Mouse (Mus musculus) spleen, postnatal 4 days (tissue): ENCODE results near the gene Lmntd1.

Experiments
- DNase-seq, 2 experiments: peaks; one replicate each; pipeline ENCODE4 v3.0.0; 2022; ENCODE audit warnings: low spot score in 2 of 2

The Lmntd1 gene

DNA sequence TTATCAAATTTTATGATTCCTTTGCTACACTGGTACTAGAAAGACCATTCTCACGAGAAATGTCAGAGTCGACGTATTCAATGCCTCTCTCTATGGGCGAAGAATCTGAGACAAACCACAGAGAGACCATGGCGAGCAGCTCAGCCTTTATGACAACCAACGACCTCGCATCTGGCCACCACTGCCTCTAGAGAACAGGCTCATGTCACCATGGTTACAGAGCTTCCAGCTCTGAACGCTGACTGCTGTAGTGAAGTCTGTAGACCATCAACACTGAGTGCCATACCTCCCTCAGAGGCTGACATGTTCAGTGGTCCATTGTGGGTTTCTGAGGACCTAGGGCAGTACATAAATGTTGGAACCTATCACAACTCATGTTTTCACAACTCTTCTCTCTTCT lies 180.2 kb downstream of the Lmntd1 start:
- DNase-seq: no peak

DNA sequence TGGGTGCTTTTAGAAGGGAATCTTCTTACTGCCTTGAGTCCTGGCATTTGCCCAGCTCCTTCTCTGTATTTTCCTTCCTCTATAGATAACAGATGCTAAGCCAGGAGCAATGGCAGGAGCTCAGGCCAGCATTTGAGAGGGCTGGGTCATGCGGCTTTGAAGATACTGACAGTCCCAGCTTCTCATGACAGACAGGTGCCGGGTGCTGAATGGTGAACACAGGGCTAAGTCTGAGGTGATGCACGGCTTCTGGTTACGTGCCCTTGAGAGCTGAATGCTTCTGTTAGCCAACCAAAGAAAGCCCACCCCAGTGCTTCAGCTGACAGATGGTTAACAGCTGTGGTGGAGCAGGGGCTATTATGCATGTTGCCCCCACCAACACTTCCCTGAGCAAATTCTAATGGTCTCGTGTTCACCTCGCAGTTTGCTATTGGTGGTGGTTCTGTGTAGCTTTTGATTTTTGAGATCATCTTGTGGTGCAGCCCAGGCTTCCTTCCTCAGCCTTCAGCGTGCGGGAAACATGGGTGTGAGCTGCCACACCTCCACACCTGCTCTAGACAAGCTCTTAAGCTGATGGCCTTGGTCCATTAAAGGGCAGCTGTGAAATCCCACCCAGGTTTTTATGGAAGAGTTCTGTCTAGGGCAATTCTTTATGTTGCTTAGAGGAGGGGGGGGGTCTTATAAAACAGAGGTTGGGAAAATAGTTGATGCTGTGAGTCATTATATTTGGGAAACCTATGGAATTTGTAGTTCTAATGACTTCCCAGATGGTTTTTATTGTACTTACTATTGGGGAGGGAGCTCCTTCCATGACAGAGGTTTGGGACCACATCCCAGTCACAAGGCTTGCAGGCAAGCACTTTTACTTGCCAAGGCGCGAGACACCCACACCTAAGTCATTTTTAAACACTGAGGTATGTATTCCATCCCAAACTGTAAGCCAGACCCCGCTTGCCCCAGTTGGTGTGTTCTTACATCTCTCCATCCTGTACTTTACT lies 181.1 kb downstream of the Lmntd1 start:
- no peak for DNase-seq

- DNase-seq: no peak
Observed at GRCm38 (mm10) chr6:145431747-145432146, 182.4 kb downstream of the Lmntd1 start.

DNA sequence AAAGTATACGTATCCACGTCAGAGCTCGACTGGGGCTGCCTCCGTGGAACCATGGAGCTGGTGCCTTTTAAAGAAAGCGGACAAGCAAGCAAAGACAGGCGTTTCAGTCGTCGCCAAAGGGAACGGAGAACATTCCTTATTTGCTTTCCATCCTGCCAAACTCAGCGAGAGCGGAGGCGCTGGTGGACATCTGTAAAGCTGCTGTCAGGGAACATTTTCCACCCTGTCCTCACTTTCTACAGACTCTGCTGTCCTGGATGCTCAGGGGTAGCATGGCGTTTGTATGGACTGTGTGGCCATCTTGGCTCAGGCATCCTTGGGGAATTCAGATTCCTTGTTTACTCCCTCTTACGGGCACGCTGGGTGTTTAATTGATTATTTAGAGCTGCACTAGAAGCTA lies 186.7 kb downstream of the Lmntd1 start:
- no peak for DNase-seq

DNA sequence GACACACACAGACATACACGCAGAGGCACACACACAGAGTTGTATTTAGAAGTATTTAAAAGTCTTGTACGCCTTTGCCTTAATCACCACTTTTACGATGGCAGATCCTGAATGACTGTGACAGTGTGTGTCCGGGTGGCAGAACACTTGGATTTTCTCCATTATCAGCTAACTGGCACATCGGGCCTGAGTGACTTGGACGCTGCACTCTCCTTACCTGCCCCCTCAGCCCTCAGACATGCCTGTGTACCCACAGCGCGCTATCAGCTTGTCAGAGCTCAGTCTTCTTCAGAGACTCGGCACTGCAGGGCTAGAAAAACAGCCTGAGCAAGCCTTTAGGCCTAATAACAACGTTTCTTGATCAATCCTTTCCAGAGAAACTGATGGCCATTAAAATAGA lies 187.6 kb downstream of the Lmntd1 start:
- DNase-seq: no peak

DNA sequence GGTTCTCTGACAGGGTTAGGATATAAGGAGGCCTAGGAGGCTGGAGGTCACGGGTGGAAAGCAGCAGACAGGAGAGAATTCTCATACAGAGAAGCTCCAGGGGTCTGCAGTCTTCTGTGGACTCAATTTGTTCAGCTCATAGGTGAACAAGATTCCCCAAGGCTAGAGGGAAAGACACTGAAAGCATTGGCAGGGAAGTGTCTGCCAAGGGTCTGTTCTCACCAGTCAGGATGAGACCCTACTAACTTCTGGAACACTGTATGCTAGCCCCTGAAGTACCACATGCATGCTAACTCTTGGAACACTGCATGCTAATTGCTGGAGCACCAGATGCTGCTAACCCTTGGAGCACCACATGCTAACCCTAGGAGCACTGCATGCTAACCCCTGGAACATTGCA lies 190.0 kb downstream of the Lmntd1 start:
- no peak for DNase-seq

GRCm38 (mm10) chr6:145423484-145423883 lies 190.6 kb downstream of the Lmntd1 start:
- DNase-seq: no peak

GRCm38 (mm10) chr6:145421666-145422065 lies 192.5 kb downstream of the Lmntd1 start:
- no peak for DNase-seq

- no peak for DNase-seq
Observed at GRCm38 (mm10) chr6:145420407-145420806, 193.7 kb downstream of the Lmntd1 start.

DNA sequence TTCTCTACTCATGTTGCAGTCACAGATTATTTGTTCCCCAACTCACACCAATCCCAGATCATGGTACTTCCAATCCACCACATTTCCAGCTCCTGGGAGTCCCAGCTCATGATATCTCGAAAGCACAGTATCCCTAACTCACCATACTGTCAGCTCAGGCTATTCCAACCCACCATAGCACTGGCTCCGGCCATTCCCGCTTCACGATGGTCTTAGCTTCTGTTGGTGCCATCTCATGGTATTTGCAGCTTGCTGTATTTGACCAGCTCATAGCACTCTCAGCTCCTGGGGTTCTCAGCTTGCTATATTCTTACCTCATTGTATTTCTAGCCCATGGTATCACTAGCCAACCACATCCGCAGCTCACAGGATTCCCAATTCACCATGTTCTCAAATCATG lies 195.3 kb downstream of the Lmntd1 start:
- no peak for DNase-seq

GRCm38 (mm10) chr6:145417720-145418440 lies 196.2 kb downstream of the Lmntd1 start:
- no peak for DNase-seq

DNA sequence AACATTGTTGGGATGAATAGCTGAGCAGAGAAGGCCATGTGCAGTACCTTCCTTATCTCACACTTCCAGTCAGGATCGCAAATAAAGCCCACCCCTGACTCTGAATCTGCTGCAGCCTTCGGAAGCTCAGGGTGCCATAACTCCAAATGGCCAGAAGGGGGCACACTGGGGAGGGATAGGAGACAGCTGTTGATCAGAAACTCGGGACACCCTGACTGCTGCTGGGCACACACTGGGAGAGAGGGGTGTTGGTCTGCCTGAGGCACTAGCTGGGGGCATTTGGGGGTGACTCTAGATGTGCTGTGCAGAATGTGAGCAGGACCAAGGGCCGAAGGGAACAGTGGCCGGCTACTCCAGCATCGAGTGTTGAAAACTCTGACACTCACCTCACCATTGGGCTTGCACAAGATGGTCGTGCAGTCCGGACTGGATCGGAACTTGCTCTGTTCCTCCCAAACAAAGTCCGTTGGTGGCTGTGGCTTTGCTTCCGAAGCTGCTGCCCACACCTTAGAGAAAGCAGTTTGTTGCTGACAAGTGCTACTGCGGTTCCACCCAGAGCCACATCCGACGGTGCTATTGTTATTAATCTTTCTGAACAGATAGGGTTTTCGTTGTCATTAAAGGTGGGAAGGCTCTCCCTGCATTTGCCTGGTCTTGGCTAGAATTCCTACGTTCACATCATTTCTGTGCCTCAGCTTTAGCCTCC lies 197.0 kb downstream of the Lmntd1 start:
- peak; percentile 23 to 76 for DNase-seq

- no peak for DNase-seq
Observed at GRCm38 (mm10) chr6:145404369-145405051, 209.6 kb downstream of the Lmntd1 start.

GRCm38 (mm10) chr6:145401140-145401539 lies 213.0 kb downstream of the Lmntd1 start:
- DNase-seq: no peak

DNA sequence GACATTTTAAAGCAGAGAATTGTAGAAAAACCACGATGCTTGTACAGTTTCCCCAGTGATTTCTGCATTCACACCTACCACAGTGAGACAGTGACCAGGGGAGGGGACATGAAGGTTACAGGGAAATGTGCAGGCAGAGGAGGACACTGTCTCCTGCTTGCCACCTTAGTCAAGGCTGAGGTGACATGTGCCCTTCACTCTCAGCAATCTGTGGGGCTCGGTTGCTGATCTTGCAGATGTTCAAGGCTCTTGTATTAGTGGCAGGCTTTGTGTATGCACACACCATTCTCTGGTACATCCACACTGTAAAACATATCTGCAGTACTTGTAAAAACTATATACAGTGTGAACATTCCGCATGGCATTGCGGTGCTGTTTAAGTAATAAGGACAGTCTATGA lies 216.2 kb downstream of the Lmntd1 start:
- DNase-seq: no peak

- no peak for DNase-seq
Observed at GRCm38 (mm10) chr6:145396534-145396933, 217.6 kb downstream of the Lmntd1 start.

- no peak for DNase-seq
Observed at GRCm38 (mm10) chr6:145390421-145390820, 223.7 kb downstream of the Lmntd1 start.

DNA sequence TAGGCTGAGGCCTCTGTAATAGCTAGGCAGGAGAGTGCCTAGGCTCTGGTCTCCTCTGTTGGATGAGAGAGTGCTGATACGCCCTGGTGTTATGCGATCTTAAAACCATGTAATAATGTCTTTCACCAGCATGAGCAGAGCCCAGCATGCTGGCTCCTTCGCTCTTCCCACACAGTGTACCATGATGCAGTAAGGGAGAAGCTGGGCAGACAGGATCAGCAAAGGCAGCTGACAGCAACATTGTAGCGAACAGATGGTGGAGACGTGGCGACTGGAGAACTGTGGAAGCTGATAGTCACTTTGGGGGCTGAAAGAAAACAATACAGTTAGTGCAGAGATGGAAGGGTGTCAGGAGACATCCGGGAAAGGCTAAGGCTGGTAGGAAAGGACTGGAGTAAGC lies 224.2 kb downstream of the Lmntd1 start:
- DNase-seq: no peak

GRCm38 (mm10) chr6:145387378-145387777 lies 226.7 kb downstream of the Lmntd1 start:
- DNase-seq: no peak

GRCm38 (mm10) chr6:145382586-145383380 lies 231.3 kb downstream of the Lmntd1 start:
- DNase-seq: no peak

DNA sequence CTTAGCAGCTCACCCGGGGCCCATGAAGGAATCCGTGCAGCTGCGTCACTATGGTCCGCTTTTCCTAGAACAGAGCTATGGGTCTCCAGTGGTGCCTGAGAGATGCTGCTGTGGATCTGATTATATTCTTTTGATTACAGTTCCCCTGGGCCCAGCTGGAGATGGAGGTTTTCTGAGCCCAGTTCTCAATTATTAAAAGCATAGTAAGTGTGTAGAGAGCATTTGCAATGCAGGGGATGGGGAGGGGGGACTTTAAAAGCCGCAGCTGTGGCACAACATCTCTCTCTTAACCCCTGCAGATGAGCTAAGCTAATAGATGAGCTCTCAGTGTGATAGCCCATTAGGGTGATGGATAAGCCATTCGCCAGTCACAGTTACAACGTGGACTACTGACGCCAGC lies 233.2 kb downstream of the Lmntd1 start:
- DNase-seq: no peak
